Mouse (Mus musculus): Measurements from ENCODE around the gene Znrf1. TPM values are rescaled to one million over a fixed set of nuclear protein-coding genes. Genes with fewer than 3 reads are reported as not detected.
"Not testable (repeated sequence)": the region's sequence is repeated elsewhere in the genome, so short reads cannot be mapped to it uniquely, and the experiment has no call there.

Gene Znrf1
- polyA plus RNA-seq (2015; fragmentation: Nextera tagmentation; extraction: Ambion mirVana) = 86.8 and 100.0 TPM in 2 replicates

- ATAC-seq (ENCODE audit: low read depth) = peak; percentile 94
- peak within 1 kb of the TSS; percentile 99 for H3K9ac ChIP-seq
- peak within 1 kb of the TSS; percentile 100 for H3K4me3 ChIP-seq
- no peaks in the 10 kb centered on the region for H3K27me3 ChIP-seq
- H3K4me2 ChIP-seq = peak within 1 kb of the TSS; percentile 96
- no peaks in the 10 kb centered on the region for H3K9me3 ChIP-seq
- under 1% methylated on average over 80 of the region's 100 CpGs for WGBS
- peak within 1 kb of the TSS; percentile 98 for H3K27ac ChIP-seq (replicated peaks)
- H3K4me1 ChIP-seq (replicated peaks) = peaks cover 36% of the 10 kb centered on the region
- no peaks in the 10 kb centered on the region for H3K36me3 ChIP-seq
Observed at GRCm38 (mm10) chr8:111536031-111536977, at the start of gene Znrf1. Gene Znrf1 (plus strand): TSS chr8:111536097.

- no peaks in the 10 kb centered on the region for H3K4me1 ChIP-seq (replicated peaks)
- ATAC-seq (ENCODE audit: low read depth) = no peak
- 88% methylated on average over 10 of the region's 10 CpGs for WGBS
- H3K27me3 ChIP-seq = no peaks in the 10 kb centered on the region
- no peak overlapping the region for H3K4me2 ChIP-seq
- no peak overlapping the region for H3K4me3 ChIP-seq
- H3K36me3 ChIP-seq = peaks cover 28% of the 10 kb centered on the region
- H3K9me3 ChIP-seq = no peaks in the 10 kb centered on the region
- H3K27ac ChIP-seq (replicated peaks) = no peak overlapping the region
- H3K9ac ChIP-seq = no peak overlapping the region
Observed at GRCm38 (mm10) chr8:111490034-111490591, 45.8 kb upstream of the Znrf1 start.

- Histone ChIP-seq H3K4me1 (replicated peaks) (no peaks in the 10 kb centered on the region), H3K4me3 (no peak overlapping the region), H3K27me3 (no peaks in the 10 kb centered on the region), H3K27ac (replicated peaks) (no peak overlapping the region; the same call in 1 of the 2 replicates), H3K36me3 (peaks cover 31% of the 10 kb centered on the region), H3K9ac (no peak overlapping the region), H3K4me2 (no peak overlapping the region), H3K9me3 (no peaks in the 10 kb centered on the region)
- ATAC-seq (ENCODE audit: low read depth) = no peak
- 74% methylated on average over 7 of the region's 7 CpGs for WGBS
Observed at GRCm38 (mm10) chr8:111491191-111491590, 44.7 kb upstream of the Znrf1 start.

GRCm38 (mm10) chr8:111492508-111492907 is 43.4 kb upstream of the Znrf1 start:
- H3K9me3 ChIP-seq = no peaks in the 10 kb centered on the region
- no peak overlapping the region for H3K4me3 ChIP-seq
- no peak overlapping the region for H3K9ac ChIP-seq
- no peaks in the 10 kb centered on the region for H3K27me3 ChIP-seq
- peaks cover 31% of the 10 kb centered on the region for H3K36me3 ChIP-seq
- 91% methylated on average over 9 of the region's 9 CpGs for WGBS
- H3K4me2 ChIP-seq = no peak overlapping the region
- no peaks in the 10 kb centered on the region for H3K4me1 ChIP-seq (replicated peaks)
- H3K27ac ChIP-seq (replicated peaks) = no peak overlapping the region
- no peak for ATAC-seq (ENCODE audit: low read depth)

- Histone ChIP-seq H3K9ac (no peak overlapping the region), H3K27ac (replicated peaks) (no peak overlapping the region), H3K27me3 (no peaks in the 10 kb centered on the region), H3K4me3 (no peak overlapping the region), H3K36me3 (peaks cover 38% of the 10 kb centered on the region), H3K4me2 (no peak overlapping the region), H3K4me1 (replicated peaks) (no peaks in the 10 kb centered on the region), H3K9me3 (no peaks in the 10 kb centered on the region)
- no peak for ATAC-seq (ENCODE audit: low read depth)
- WGBS = 97% methylated on average over 3 of the region's 3 CpGs
Observed at GRCm38 (mm10) chr8:111493176-111493575, 42.7 kb upstream of the Znrf1 start.

GRCm38 (mm10) chr8:111496326-111496725 is 39.6 kb upstream of the Znrf1 start:
- Histone ChIP-seq H3K4me1 (replicated peaks) (no peaks in the 10 kb centered on the region), H3K9me3 (no peaks in the 10 kb centered on the region), H3K4me2 (no peak overlapping the region), H3K27me3 (no peaks in the 10 kb centered on the region), H3K4me3 (no peak overlapping the region), H3K36me3 (peaks cover 60% of the 10 kb centered on the region), H3K27ac (replicated peaks) (no peak overlapping the region), H3K9ac (no peak overlapping the region)
- 91% methylated on average over 7 of the region's 7 CpGs for WGBS
- no peak for ATAC-seq (ENCODE audit: low read depth)

- H3K4me2 ChIP-seq; H3K27ac ChIP-seq (replicated peaks); H3K4me3 ChIP-seq; H3K9me3 ChIP-seq; H3K4me1 ChIP-seq (replicated peaks); ATAC-seq (ENCODE audit: low read depth); H3K27me3 ChIP-seq; H3K9ac ChIP-seq: not testable (repeated sequence)
- WGBS = 91% methylated on average over 6 of the region's 6 CpGs
- peaks cover 68% of the 10 kb centered on the region for H3K36me3 ChIP-seq
Observed at GRCm38 (mm10) chr8:111498249-111498648, 37.6 kb upstream of the Znrf1 start.

- Histone ChIP-seq H3K4me1 (replicated peaks) (no peaks in the 10 kb centered on the region), H3K4me2 (no peak overlapping the region), H3K9me3 (no peaks in the 10 kb centered on the region), H3K9ac (no peak overlapping the region), H3K4me3 (no peak overlapping the region), H3K36me3 (peaks cover 56% of the 10 kb centered on the region), H3K27me3 (no peaks in the 10 kb centered on the region), H3K27ac (replicated peaks) (no peak overlapping the region)
- no peak for ATAC-seq (ENCODE audit: low read depth)
- WGBS = 73% methylated on average over 11 of the region's 11 CpGs
Observed at GRCm38 (mm10) chr8:111501724-111502464, 34.0 kb upstream of the Znrf1 start.

GRCm38 (mm10) chr8:111508566-111508965 is 27.3 kb upstream of the Znrf1 start:
- Histone ChIP-seq H3K27ac (replicated peaks) (no peak overlapping the region), H3K36me3 (peaks cover 11% of the 10 kb centered on the region), H3K9ac (no peak overlapping the region), H3K4me3 (no peak overlapping the region), H3K27me3 (no peaks in the 10 kb centered on the region), H3K4me1 (replicated peaks) (peaks cover 6% of the 10 kb centered on the region; the same call in 1 of the 2 replicates), H3K4me2 (no peak overlapping the region), H3K9me3 (no peaks in the 10 kb centered on the region)
- no peak for ATAC-seq (ENCODE audit: low read depth)
- 32% methylated on average over 2 of the region's 2 CpGs for WGBS

- no peak for ATAC-seq (ENCODE audit: low read depth)
- Histone ChIP-seq H3K4me1 (replicated peaks) (peaks cover 6% of the 10 kb centered on the region; the same call in 1 of the 2 replicates), H3K4me3 (no peak overlapping the region), H3K27me3 (no peaks in the 10 kb centered on the region), H3K9me3 (no peaks in the 10 kb centered on the region), H3K36me3 (peaks cover 3% of the 10 kb centered on the region), H3K27ac (replicated peaks) (no peak overlapping the region), H3K4me2 (no peak overlapping the region), H3K9ac (no peak overlapping the region)
- WGBS = 88% methylated on average over 11 of the region's 11 CpGs
Observed at GRCm38 (mm10) chr8:111509278-111509677, 26.6 kb upstream of the Znrf1 start.

- WGBS = 70% methylated on average over 4 of the region's 4 CpGs
- no peak overlapping the region for H3K27ac ChIP-seq (replicated peaks)
Observed at GRCm38 (mm10) chr8:111510401-111510800, 25.5 kb upstream of the Znrf1 start.

GRCm38 (mm10) chr8:111512941-111513340 is 23.0 kb upstream of the Znrf1 start:
- WGBS = 84% methylated on average over 7 of the region's 7 CpGs
- ATAC-seq (ENCODE audit: low read depth) = no peak
- H3K4me2 ChIP-seq = no peak overlapping the region
- H3K4me1 ChIP-seq (replicated peaks) = peaks cover 6% of the 10 kb centered on the region; the same call in 1 of the 2 replicates
- no peak overlapping the region for H3K9ac ChIP-seq
- no peak overlapping the region for H3K4me3 ChIP-seq
- H3K27ac ChIP-seq (replicated peaks) = no peak overlapping the region
- no peaks in the 10 kb centered on the region for H3K9me3 ChIP-seq
- no peaks in the 10 kb centered on the region; the same call in 1 of the 2 replicates for H3K36me3 ChIP-seq
- H3K27me3 ChIP-seq = no peaks in the 10 kb centered on the region

More at GRCm38 (mm10) chr8:111510401-111510800, 25.5 kb upstream of the Znrf1 start:
- ATAC-seq (ENCODE audit: low read depth) = no peak
- Histone ChIP-seq H3K9me3 (no peaks in the 10 kb centered on the region), H3K9ac (no peak overlapping the region), H3K36me3 (no peaks in the 10 kb centered on the region), H3K4me1 (replicated peaks) (peaks cover 6% of the 10 kb centered on the region; the same call in 1 of the 2 replicates), H3K4me3 (no peak overlapping the region), H3K4me2 (no peak overlapping the region), H3K27me3 (no peaks in the 10 kb centered on the region)

Measured in neural tube, embryonic 13.5 days (tissue).